Mouse (Mus musculus) heart, postnatal 0 days (tissue): ENCODE measurements around the gene Emp1. TPM values are rescaled to one million over a fixed set of nuclear protein-coding genes. Genes with fewer than 3 reads are reported as not detected.

Experiments used
- ATAC-seq: fragments of 200-750 bp; cut with Nextera tagmentation; 2 replicates; pipeline ENCODE4 v1.8.0; 2017; ENCODE audit warnings: low read depth, moderate number of reproducible peaks, moderate library complexity; ENCODE audit not compliant: insufficient read depth
- DNase-seq: peaks from one replicate; pipeline ENCODE4 v3.0.0-alpha.2; 2016; ENCODE audit warnings: low spot score
- H3K27ac ChIP-seq: fragments of 300-500 bp; sonication (generic); 2 replicates; pipeline ENCODE4 v1.5.1; 2014; ENCODE audit warnings: low read depth, mild to moderate bottlenecking
- H3K27me3 ChIP-seq: fragments of 300-500 bp; sonication (generic); 2 replicates; pipeline ENCODE4 v1.6.1; 2014; ENCODE audit warnings: low read length, mixed read lengths; ENCODE audit not compliant: control insufficient read depth, insufficient read depth
- H3K36me3 ChIP-seq: fragments of 300-500 bp; sonication (generic); replicated peaks from 2 replicates; pipeline ENCODE4 v1.6.1; 2014; ENCODE audit warnings: low read length, mixed read lengths; ENCODE audit not compliant: control insufficient read depth, insufficient read depth
- H3K4me1 ChIP-seq: fragments of 300-500 bp; sonication (generic); 2 replicates; pipeline ENCODE4 v1.6.1; 2014; ENCODE audit warnings: antibody characterized with exemption; ENCODE audit not compliant: control insufficient read depth, insufficient read depth
- H3K4me2 ChIP-seq: fragments of 300-500 bp; sonication (generic); 2 replicates; pipeline ENCODE4 v1.6.1; 2014; ENCODE audit warnings: low read depth, mild to moderate bottlenecking, low read length, moderate library complexity
- H3K4me3 ChIP-seq: fragments of 300-500 bp; sonication (generic); 2 replicates; pipeline ENCODE4 v1.5.1; 2014; ENCODE audit warnings: low read depth, low read length
- H3K9ac ChIP-seq: fragments of 300-500 bp; sonication (generic); replicated peaks from 2 replicates; pipeline ENCODE4 v1.6.1; 2014; ENCODE audit warnings: low read depth, low read length, mixed read lengths
- H3K9me3 ChIP-seq: fragments of 300-500 bp; sonication (generic); replicated peaks from 2 replicates; pipeline ENCODE4 v1.6.1; 2016; ENCODE audit warnings: low read length; ENCODE audit not compliant: control insufficient read depth
- CTCF ChIP-seq: IDR thresholded peaks from 2 replicates; pipeline ENCODE4 v1.5.1; 2016; ENCODE audit warnings: antibody characterized with exemption, control low read depth, low read depth
- EP300 ChIP-seq: IDR thresholded peaks from 2 replicates; pipeline ENCODE4 v1.6.1; 2016; ENCODE audit warnings: antibody characterized with exemption, low read depth
- WGBS: fragments of 180-500 bp; shearing (Covaris S2); extraction: QIAGEN DNeasy Blood & Tissue Kit; methylation state at CpG from one replicate; pipeline ENCODE4 v1.1.7; 2014; 5-methylcytosine and 5-hydroxymethylcytosine counted together
- polyA plus RNA-seq: library from polyadenylated mRNA; unstranded; fragments of >200 nt; fragmentation: Nextera tagmentation; extraction: Ambion mirVana; gene quantifications from 2 replicates; pipeline ENCODE4 v1.2.1, GENCODE M21; 2015
- total RNA-seq: library from RNA; depleted of rRNA; stranded (reverse); fragments of >200 nt; gene quantifications from 2 replicates; pipeline ENCODE4 v1.2.3, GENCODE M21; 2014; ENCODE audit warnings: low replicate concordance

Emp1 gene
- total and polyA plus RNA-seq, 2 experiments from 2014 or later = 45.0 to 674 TPM

GRCm38 (mm10) chr6:135363344-135364040 is 1.1 kb downstream of the Emp1 start:
- H3K9me3 ChIP-seq = no peaks in the 10 kb centered on the region
- ATAC-seq (no peak), DNase-seq (no peak)
- H3K9ac ChIP-seq = peak overlapping the region; percentile 77
- H3K4me2 ChIP-seq = peak overlapping the region; percentile 53
- H3K36me3 ChIP-seq = no peaks in the 10 kb centered on the region
- H3K4me1 ChIP-seq = peaks cover 12% of the 10 kb centered on the region; the same call in 1 of the 2 replicates
- peak overlapping the region; percentile 63 for H3K4me3 ChIP-seq
- no peak for TF ChIP-seq EP300
- TF ChIP-seq CTCF = no peak
- H3K27me3 ChIP-seq = no peaks in the 10 kb centered on the region
- peak overlapping the region; percentile 94 for H3K27ac ChIP-seq
- WGBS = 41% methylated on average over 10 of the region's 10 CpGs

DNA sequence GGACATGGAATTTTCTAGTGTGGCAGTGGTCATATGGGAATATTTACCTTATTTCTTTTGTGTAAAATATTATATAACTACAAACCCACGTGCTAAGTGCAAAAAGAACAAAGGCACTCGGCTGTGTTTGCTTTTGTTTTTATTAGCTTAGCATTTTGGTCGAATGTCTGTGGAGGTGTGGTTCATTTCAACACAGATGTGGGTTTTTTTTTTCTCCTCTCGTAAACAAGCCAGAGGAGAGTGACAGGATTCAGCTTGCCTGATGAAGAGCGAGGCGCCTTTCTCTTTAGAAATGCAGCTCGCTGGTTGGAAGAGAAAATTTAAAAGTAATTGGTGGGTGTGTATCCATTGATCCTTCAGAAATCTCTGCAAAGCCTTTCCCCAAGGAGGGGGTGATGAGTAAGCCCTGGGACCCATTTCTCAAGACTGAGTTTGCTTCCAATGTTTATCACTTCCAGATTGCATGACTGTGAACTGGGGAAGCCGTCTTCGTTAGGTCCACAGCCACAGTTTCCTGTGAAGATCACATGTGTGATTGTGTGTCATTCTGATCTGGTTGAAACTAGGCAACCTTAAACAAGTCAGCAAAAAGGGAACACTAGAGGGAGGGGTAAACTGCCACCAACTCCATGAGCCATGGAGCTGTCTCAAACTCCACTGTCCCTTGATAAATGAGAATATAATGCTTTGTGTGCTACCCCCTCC is 1.8 kb downstream of the Emp1 start:
- Histone ChIP-seq H3K4me1 (peaks cover 12% of the 10 kb centered on the region; the same call in 1 of the 2 replicates), H3K27ac (peak overlapping the region; percentile 94), H3K4me3 (peak overlapping the region; percentile 63), H3K9ac (peak overlapping the region; percentile 77), H3K36me3 (no peaks in the 10 kb centered on the region), H3K4me2 (peak overlapping the region; percentile 53), H3K27me3 (no peaks in the 10 kb centered on the region), H3K9me3 (no peaks in the 10 kb centered on the region)
- ATAC-seq (peak; percentile 28), DNase-seq (peak; percentile 26)
- 40% methylated on average over 9 of the region's 9 CpGs for WGBS
- TF ChIP-seq CTCF (no peak), EP300 (no peak)

GRCm38 (mm10) chr6:135364891-135365301 is 2.6 kb downstream of the Emp1 start:
- TF ChIP-seq EP300 = peak; percentile 88; the same call in 1 of the 2 replicates
- no peak for TF ChIP-seq CTCF
- Histone ChIP-seq H3K9me3 (no peaks in the 10 kb centered on the region), H3K9ac (0 out of 2 replicates have a peak overlapping the region, but pooled peaks have one; percentile 20), H3K4me2 (peak overlapping the region; percentile 53), H3K36me3 (no peaks in the 10 kb centered on the region), H3K27ac (peak overlapping the region; percentile 94), H3K4me1 (peaks cover 12% of the 10 kb centered on the region; the same call in 1 of the 2 replicates), H3K4me3 (peak overlapping the region; percentile 63), H3K27me3 (no peaks in the 10 kb centered on the region)
- WGBS = 49% methylated on average over 6 of the region's 6 CpGs
- ATAC-seq (peak; percentile 79), DNase-seq (peak; percentile 82)

DNA sequence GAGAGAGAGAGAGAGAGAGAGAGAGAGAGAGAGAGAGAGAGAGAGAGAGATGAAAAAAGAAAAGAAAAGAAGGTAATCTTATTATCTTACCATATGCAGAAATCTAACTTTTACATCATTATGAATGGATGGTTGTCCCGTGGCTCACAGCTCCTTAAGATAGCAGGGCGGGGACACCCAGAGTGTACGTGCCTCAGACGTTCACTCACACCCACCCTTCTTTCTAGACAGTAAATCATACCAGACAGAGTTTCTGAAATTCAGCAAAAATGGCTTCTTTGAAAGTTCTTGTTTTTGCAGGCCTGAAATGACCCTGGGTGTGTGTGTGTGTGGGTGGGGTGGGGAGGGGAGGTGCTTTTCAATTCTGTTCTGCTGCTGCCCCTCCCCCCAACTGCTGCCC is 3.3 kb downstream of the Emp1 start:
- peaks cover 12% of the 10 kb centered on the region; the same call in 1 of the 2 replicates for H3K4me1 ChIP-seq

GRCm38 (mm10) chr6:135368230-135368629 is 5.9 kb downstream of the Emp1 start:
- TF ChIP-seq EP300 (no peak), CTCF (no peak)
- ATAC-seq (no peak), DNase-seq (no peak)
- 37% methylated on average over 6 of the region's 6 CpGs for WGBS
- H3K27ac ChIP-seq = peak overlapping the region; percentile 21
- H3K36me3 ChIP-seq = no peaks in the 10 kb centered on the region
- H3K4me2 ChIP-seq = 0 out of 2 replicates have a peak overlapping the region, but pooled peaks have one; percentile 22
- H3K9me3 ChIP-seq = no peaks in the 10 kb centered on the region
- no peaks in the 10 kb centered on the region for H3K27me3 ChIP-seq
- no peak overlapping the region for H3K4me3 ChIP-seq
- 0 out of 2 replicates have a peak, but pooled peaks cover 3% of the 10 kb centered on the region for H3K4me1 ChIP-seq
- no peak overlapping the region for H3K9ac ChIP-seq

More for the DNA sequence above, 3.3 kb downstream of the Emp1 start:
- peak overlapping the region; percentile 63 for H3K4me3 ChIP-seq
- no peaks in the 10 kb centered on the region for H3K27me3 ChIP-seq
- peak overlapping the region; percentile 53 for H3K4me2 ChIP-seq
- no peaks in the 10 kb centered on the region for H3K9me3 ChIP-seq
- TF ChIP-seq EP300 (no peak), CTCF (no peak)
- no peaks in the 10 kb centered on the region for H3K36me3 ChIP-seq
- 0 out of 2 replicates have a peak overlapping the region, but pooled peaks have one; percentile 20 for H3K9ac ChIP-seq
- 46% methylated on average over 4 of the region's 4 CpGs for WGBS
- no peak for DNase-seq
- ATAC-seq = no peak
- peak overlapping the region; percentile 94 for H3K27ac ChIP-seq
